Mouse (Mus musculus) MEL (cell line): ENCODE measurements around the gene St6galnac5. TPM values are rescaled to one million over a fixed set of nuclear protein-coding genes. Genes with fewer than 3 reads are reported as not detected.

Experiments
- DNase-seq: peaks from one replicate; pipeline ENCODE4 v3.0.0; 2011; ENCODE audit warnings: low read depth, low spot score
- H3K27ac ChIP-seq: 2 replicates; pipeline ENCODE4 v1.5.1; 2012; ENCODE audit warnings: low read depth, mild to moderate bottlenecking, control low read depth, low read length, moderate library complexity; ENCODE audit not compliant: control insufficient read depth
- H3K27me3 ChIP-seq, 2 experiments: fragments of 150-350 bp in 1 of 2; sonication (generic) in 1 of 2; 2 replicates each; pipeline ENCODE4 v1.6.1; 2012; ENCODE audit warnings: low read length in 2 of 2, mild to moderate bottlenecking in 2 of 2, improper control_type of control experiment in 1 of 2, moderate library complexity in 1 of 2; ENCODE audit not compliant: insufficient read depth in 2 of 2, control insufficient read depth in 1 of 2
- H3K36me3 ChIP-seq, 2 experiments: 2 replicates each; pipeline ENCODE4 v1.6.1; 2012 to 2014; ENCODE audit warnings: low read length in 2 of 2, improper control_type of control experiment in 1 of 2, inconsistent platforms in 1 of 2, mild to moderate bottlenecking in 1 of 2; ENCODE audit not compliant: insufficient read depth in 2 of 2, control insufficient read depth in 1 of 2
- H3K4me1 ChIP-seq, 2 experiments: fragments of 150-350 bp in 1 of 2; sonication (generic) in 1 of 2; 2 replicates each; pipeline ENCODE4 v1.6.1; 2012; ENCODE audit warnings: low read length in 2 of 2, improper control_type of control experiment in 1 of 2, mild to moderate bottlenecking in 1 of 2; ENCODE audit not compliant: insufficient read depth in 2 of 2, control insufficient read depth in 1 of 2
- H3K4me3 ChIP-seq, 2 experiments: fragments of 150-350 bp in 1 of 2; sonication (generic) in 1 of 2; 2 replicates each; pipeline ENCODE4 v1.5.1; 2012; ENCODE audit warnings: low read depth in 2 of 2, low read length in 2 of 2, mild to moderate bottlenecking in 2 of 2, moderate library complexity in 2 of 2, control low read depth in 1 of 2, improper control_type of control experiment in 1 of 2; ENCODE audit not compliant: control insufficient read depth in 1 of 2, insufficient read depth in 1 of 2
- H3K79me2 ChIP-seq: 2 replicates; pipeline ENCODE4 v1.6.1; 2012; ENCODE audit warnings: mild to moderate bottlenecking, low read length, moderate library complexity; ENCODE audit not compliant: control insufficient read depth, poor library complexity, insufficient read depth
- H3K9ac ChIP-seq: 2 replicates; pipeline ENCODE4 v1.6.1; 2012; ENCODE audit warnings: low read depth, mild to moderate bottlenecking, control low read depth, low read length, moderate library complexity; ENCODE audit not compliant: control insufficient read depth, poor library complexity, severe bottlenecking
- H3K9me3 ChIP-seq: fragments of 150-350 bp; sonication (generic); replicated peaks from 2 replicates; pipeline ENCODE4 v1.6.1; 2012; ENCODE audit warnings: mild to moderate bottlenecking, low read length, improper control_type of control experiment, moderate library complexity; ENCODE audit not compliant: insufficient read depth
- BHLHE40 ChIP-seq: IDR thresholded peaks from 2 replicates; pipeline ENCODE4 v1.6.1; 2012; ENCODE audit warnings: low read depth, mild to moderate bottlenecking, inconsistent platforms, low read length, improper control_type of control experiment, borderline replicate concordance
- CHD2 ChIP-seq: IDR thresholded peaks from 2 replicates; pipeline ENCODE4 v1.6.1; 2011; ENCODE audit warnings: low read length, improper control_type of control experiment
- ELF1 ChIP-seq: IDR thresholded peaks from 2 replicates; pipeline ENCODE4 v1.6.1; 2014; ENCODE audit warnings: low read depth, mild to moderate bottlenecking, inconsistent platforms, low read length, improper control_type of control experiment, moderate library complexity
- ETS1 ChIP-seq: IDR thresholded peaks from 2 replicates; pipeline ENCODE4 v1.6.1; 2012; ENCODE audit warnings: low read depth, mild to moderate bottlenecking, inconsistent platforms, low read length, improper control_type of control experiment, moderate library complexity
- MAFK ChIP-seq: IDR thresholded peaks from 2 replicates; pipeline ENCODE4 v1.6.1; 2011; ENCODE audit warnings: low read depth, mild to moderate bottlenecking, low read length, improper control_type of control experiment, borderline replicate concordance
- MAX ChIP-seq: IDR thresholded peaks from 2 replicates; pipeline ENCODE4 v1.6.1; 2011; ENCODE audit warnings: low read length, improper control_type of control experiment
- MAZ ChIP-seq: IDR thresholded peaks from 2 replicates; pipeline ENCODE4 v1.6.1; 2012; ENCODE audit warnings: low read depth, mild to moderate bottlenecking, inconsistent platforms, low read length, improper control_type of control experiment
- MEF2A ChIP-seq: IDR thresholded peaks from 2 replicates; pipeline ENCODE4 v1.6.1; 2014; ENCODE audit warnings: low read depth, mild to moderate bottlenecking, inconsistent platforms, low read length, improper control_type of control experiment; ENCODE audit not compliant: poor library complexity, insufficient replicate concordance, severe bottlenecking; ENCODE audit errors: extremely low read depth
- MXI1 ChIP-seq: IDR thresholded peaks from 2 replicates; pipeline ENCODE4 v1.6.1; 2011; ENCODE audit warnings: mild to moderate bottlenecking, low read depth, low read length, improper control_type of control experiment
- MYB ChIP-seq: IDR thresholded peaks from 2 replicates; pipeline ENCODE4 v1.6.1; 2011; ENCODE audit warnings: mild to moderate bottlenecking, low read depth, low read length, improper control_type of control experiment
- NRF1 ChIP-seq: IDR thresholded peaks from 2 replicates; pipeline ENCODE4 v1.6.1; 2014; ENCODE audit warnings: low read depth, mild to moderate bottlenecking, inconsistent platforms, low read length, improper control_type of control experiment, moderate library complexity; ENCODE audit not compliant: poor library complexity, insufficient read depth, severe bottlenecking
- POLR2A ChIP-seq, 2 experiments: IDR thresholded peaks; 2 replicates each; pipeline ENCODE4 v1.6.1; 2011 to 2012; ENCODE audit warnings: low read length in 2 of 2, mild to moderate bottlenecking in 2 of 2, control low read depth in 1 of 2, improper control_type of control experiment in 1 of 2, low read depth in 1 of 2, moderate library complexity in 1 of 2; ENCODE audit not compliant: control insufficient read depth in 1 of 2, insufficient read depth in 1 of 2, poor library complexity in 1 of 2
- POLR2AphosphoS2 ChIP-seq: IDR thresholded peaks from 2 replicates; pipeline ENCODE4 v1.6.1; 2011; ENCODE audit warnings: low read length, improper control_type of control experiment
- POLR2AphosphoS5 ChIP-seq: IDR thresholded peaks from 2 replicates; pipeline ENCODE4 v1.6.1; 2012; ENCODE audit warnings: low read depth, borderline replicate concordance, mild to moderate bottlenecking, inconsistent platforms, low read length, moderate library complexity, mixed read lengths
- SIN3A ChIP-seq: IDR thresholded peaks from 2 replicates; pipeline ENCODE4 v1.6.1; 2012; ENCODE audit warnings: low read length, improper control_type of control experiment, inconsistent platforms
- SMC3 ChIP-seq: IDR thresholded peaks from 2 replicates; pipeline ENCODE4 v1.6.1; 2011; ENCODE audit warnings: low read depth, low read length, improper control_type of control experiment
- TBP ChIP-seq: IDR thresholded peaks from 2 replicates; pipeline ENCODE4 v1.8.0; 2011; ENCODE audit warnings: low read depth, low read length, improper control_type of control experiment
- UBTF ChIP-seq: IDR thresholded peaks from 2 replicates; pipeline ENCODE4 v1.6.1; 2012; ENCODE audit warnings: low read depth, mild to moderate bottlenecking, inconsistent platforms, low read length, improper control_type of control experiment, moderate library complexity, borderline replicate concordance; ENCODE audit not compliant: insufficient read depth
- USF1 ChIP-seq: IDR thresholded peaks from 2 replicates; pipeline ENCODE4 v1.6.1; 2014; ENCODE audit warnings: low read depth, mild to moderate bottlenecking, inconsistent platforms, low read length, improper control_type of control experiment, moderate library complexity
- USF2 ChIP-seq, 2 experiments: IDR thresholded peaks; 2 replicates each; pipeline ENCODE4 v1.6.1; 2011 to 2012; ENCODE audit warnings: improper control_type of control experiment in 2 of 2, low read length in 2 of 2, borderline replicate concordance in 1 of 2, inconsistent platforms in 1 of 2, low read depth in 1 of 2, mild to moderate bottlenecking in 1 of 2; ENCODE audit not compliant: insufficient read depth in 1 of 2
- ZC3H11A ChIP-seq: IDR thresholded peaks from 2 replicates; pipeline ENCODE4 v1.6.1; 2012; ENCODE audit warnings: low read depth, mild to moderate bottlenecking, inconsistent platforms, low read length, improper control_type of control experiment
- ZKSCAN1 ChIP-seq: IDR thresholded peaks from 2 replicates; pipeline ENCODE4 v1.6.1; 2012; ENCODE audit warnings: low read depth, mild to moderate bottlenecking, inconsistent platforms, low read length, improper control_type of control experiment, moderate library complexity
- ZMIZ1 ChIP-seq: IDR thresholded peaks from 2 replicates; pipeline ENCODE4 v1.6.1; 2012; ENCODE audit warnings: low read depth, mild to moderate bottlenecking, inconsistent platforms, low read length, improper control_type of control experiment, moderate library complexity
- polyA plus RNA-seq, 2 experiments: library from polyadenylated mRNA; stranded (reverse) in 1 of 2; unstranded in 1 of 2; fragments of >175 nt in 1 of 2; fragments of >200 nt in 1 of 2; gene quantifications; 2 replicates each; pipeline versions ENCODE4 v1.2.1 to v1.2.4; 2012; ENCODE audit warnings: low replicate concordance in 2 of 2, low read depth in 1 of 2; ENCODE audit not compliant: insufficient read length in 2 of 2, insufficient read depth in 1 of 2, missing spikeins in 1 of 2
- total RNA-seq: library from RNA; depleted of rRNA; stranded (reverse); fragments of 300-350 nt; gene quantifications from 2 replicates; pipeline ENCODE4 v1.2.3, GENCODE M21; 2012

St6galnac5 gene
- total and polyA plus RNA-seq, 3 experiments, result not detected

GRCm38 (mm10) chr3:152929788-152930281 lies 52.2 kb downstream of the St6galnac5 start (continued):
- TF ChIP-seq ZKSCAN1 (no peak), POLR2A (IDR thresholded peaks at IDR 0.05; ENCODE audit: control insufficient read depth in 1 of 2, insufficient read depth in 1 of 2, low read depth in 1 of 2, low read length in 2 of 2, poor library complexity in 1 of 2) (peak; percentile 66 to 96), ZMIZ1 (peak; percentile 98), ETS1 (peak; percentile 37; the same call in 1 of the 2 replicates), MAZ (peak; percentile 65), POLR2AphosphoS5 (peak; percentile 81; the same call in 1 of the 2 replicates), SIN3A (peak; percentile 75), MYB (no peak), SMC3 (no peak), USF1 (peak; percentile 75)

GRCm38 (mm10) chr3:152929256-152929787 lies 52.7 kb downstream of the St6galnac5 start:
- Histone ChIP-seq H3K36me3 (peaks cover 0 to 43% of the 10 kb centered on the region in 2 experiments; a peak in 2 of 4 replicates), H3K27ac (peak overlapping the region; percentile 96), H3K9ac (peak overlapping the region; percentile 87), H3K4me3 (peak overlapping the region; percentile 76 to 80), H3K9me3 (no peaks in the 10 kb centered on the region), H3K79me2 (peaks cover 6% of the 10 kb centered on the region; the same call in 1 of the 2 replicates), H3K27me3 (no peaks in the 10 kb centered on the region), H3K4me1 (peaks cover 18 to 56% of the 10 kb centered on the region in 2 experiments)
- peak; percentile 74 for DNase-seq
- TF ChIP-seq TBP, result no peak
- TF ChIP-seq ELF1, result peak; percentile 12; the same call in 1 of the 2 replicates
- no peak for TF ChIP-seq ZMIZ1
- TF ChIP-seq MAX, result peak; percentile 78; the same call in 1 of the 2 replicates

DNA sequence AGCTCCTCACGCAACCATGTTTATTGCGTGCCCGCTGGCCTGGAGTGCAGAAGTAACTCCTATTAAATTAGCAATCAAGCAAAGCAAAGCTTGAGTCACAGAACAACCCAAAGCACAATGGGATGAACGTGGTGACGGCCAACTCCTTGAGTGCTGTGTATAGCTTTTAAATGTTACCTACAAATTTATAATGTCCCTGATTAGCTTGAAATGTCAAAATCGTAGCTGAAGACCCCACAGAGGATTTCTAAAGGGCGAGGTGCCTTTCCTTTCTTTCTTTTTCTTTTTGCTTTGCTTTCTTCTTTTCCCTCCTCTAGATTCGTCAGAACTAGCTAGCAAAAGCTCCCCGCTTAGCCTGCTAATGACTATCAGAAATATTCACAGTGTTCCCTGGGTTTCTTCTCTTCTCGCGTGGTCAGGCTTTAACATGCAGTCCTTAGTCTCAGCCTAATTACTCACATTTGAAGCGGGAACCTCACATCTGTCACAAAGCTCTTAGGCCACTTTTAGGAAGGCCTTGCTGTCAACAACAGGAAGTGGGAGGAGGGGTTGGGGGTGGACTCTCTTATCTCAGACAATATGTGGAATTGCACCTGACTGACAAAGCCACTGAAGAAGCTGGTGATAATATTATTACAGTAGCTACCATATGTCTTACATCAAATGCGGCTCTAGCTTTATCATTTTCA lies 53.6 kb downstream of the St6galnac5 start:
- Histone ChIP-seq H3K9me3 (no peaks in the 10 kb centered on the region), H3K9ac (peak overlapping the region; percentile 87), H3K4me3 (peak overlapping the region; percentile 76 to 80), H3K27me3 (no peaks in the 10 kb centered on the region), H3K79me2 (peaks cover 6% of the 10 kb centered on the region; the same call in 1 of the 2 replicates), H3K36me3 (peaks cover 0 to 43% of the 10 kb centered on the region in 2 experiments; a peak in 2 of 4 replicates), H3K4me1 (peaks cover 18 to 56% of the 10 kb centered on the region in 2 experiments), H3K27ac (peak overlapping the region; percentile 96)
- peak; percentile 96 for DNase-seq
- TF ChIP-seq MEF2A, result peak; percentile 51; the same call in 1 of the 2 replicates
- no peak for TF ChIP-seq MYB
- peak; percentile 78 for TF ChIP-seq POLR2AphosphoS2
- peak; percentile 93 for TF ChIP-seq MXI1
- peak; percentile 87; the same call in 1 of the 2 replicates for TF ChIP-seq MAZ
- TF ChIP-seq ETS1, result peak; percentile 100
- 0 out of 2 replicates have a peak, but pooled peaks have one; percentile 21 for TF ChIP-seq UBTF
- TF ChIP-seq POLR2A (IDR thresholded peaks at IDR 0.05; ENCODE audit: control insufficient read depth in 1 of 2, insufficient read depth in 1 of 2, low read depth in 1 of 2, low read length in 2 of 2, poor library complexity in 1 of 2), result peak in 1 of 2 experiments; percentile 74; a peak in 2 of 4 replicates
- TF ChIP-seq TBP, result peak; percentile 89
- TF ChIP-seq SMC3, result no peak
- no peak for TF ChIP-seq ZC3H11A
- peak; percentile 92 for TF ChIP-seq CHD2
- TF ChIP-seq BHLHE40, result peak; percentile 99
- TF ChIP-seq ZMIZ1, result peak; percentile 77; the same call in 1 of the 2 replicates
- TF ChIP-seq USF2 (IDR thresholded peaks at IDR 0.05; ENCODE audit: borderline replicate concordance in 1 of 2, insufficient read depth in 1 of 2, low read depth in 1 of 2, low read length in 2 of 2), result no peak
- TF ChIP-seq NRF1, result no peak
- TF ChIP-seq MAFK, result no peak
- TF ChIP-seq SIN3A, result peak; percentile 98
